Mouse (Mus musculus) adrenal gland, postnatal 4 days (tissue): Measurements from ENCODE around the gene Tbc1d4. TPM values are rescaled to one million over a fixed set of nuclear protein-coding genes. Genes with fewer than 3 reads are reported as not detected.

Experiments used
- DNase-seq, 2 experiments: peaks; one replicate each; pipeline ENCODE4 v3.0.0; 2021 to 2022; ENCODE audit warnings: low spot score in 2 of 2, mixed read lengths in 2 of 2
- total RNA-seq, 2 experiments: library from RNA; stranded (reverse); gene quantifications; 2 replicates each; pipeline ENCODE4 v1.2.3; 2021

The Tbc1d4 gene
- total RNA-seq, 2 experiments from 2014 or later, result 63.4 to 65.0 TPM

DNA sequence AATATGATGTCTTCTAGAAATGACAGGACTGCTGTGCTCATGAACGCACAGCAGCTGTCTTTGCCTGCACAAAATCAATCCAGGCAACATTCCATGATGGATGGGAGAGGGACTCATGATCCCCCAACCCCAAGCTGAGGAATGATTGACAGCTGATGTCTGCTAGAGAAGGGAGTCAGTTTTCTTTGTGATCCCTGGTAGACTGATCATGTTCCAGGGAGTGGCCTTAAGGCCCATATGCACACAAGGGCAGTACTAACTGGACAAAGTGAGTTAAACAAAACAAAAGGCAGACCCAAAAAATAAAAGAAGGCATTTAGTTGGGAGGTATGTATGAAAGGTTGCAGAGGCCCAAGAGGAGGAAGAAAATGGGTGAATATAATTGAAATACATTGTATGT is 71.6 kb downstream of the Tbc1d4 start:
- DNase-seq, result no peak

DNA sequence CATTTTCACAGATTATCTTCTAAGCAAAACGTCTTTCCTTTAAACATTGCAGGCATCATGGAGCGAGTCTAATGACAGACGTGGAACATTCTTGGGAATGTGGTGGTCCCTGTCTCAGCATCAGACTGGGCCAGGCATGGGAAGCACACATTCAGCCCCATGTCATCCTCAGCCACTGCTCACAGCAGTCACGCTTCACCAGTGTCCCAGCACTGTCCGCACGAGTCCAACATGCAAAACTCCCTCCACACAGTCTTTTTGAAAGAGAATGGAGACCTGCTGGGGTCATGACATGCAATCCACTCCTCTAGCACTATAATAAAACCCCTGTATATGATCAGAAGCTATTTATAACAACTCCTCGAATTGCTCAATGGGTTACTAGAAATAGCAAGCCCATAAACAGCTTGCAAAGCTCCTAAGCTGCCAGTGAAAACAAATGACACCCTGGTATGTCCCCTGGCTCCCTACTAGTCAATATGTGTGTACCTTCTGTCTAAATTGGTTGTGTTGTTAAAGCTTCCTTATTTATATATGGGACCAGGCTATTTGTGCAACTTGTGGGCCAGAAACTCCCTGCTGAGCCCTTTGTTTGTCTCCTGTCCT is 76.8 kb downstream of the Tbc1d4 start:
- no peak for DNase-seq

DNA sequence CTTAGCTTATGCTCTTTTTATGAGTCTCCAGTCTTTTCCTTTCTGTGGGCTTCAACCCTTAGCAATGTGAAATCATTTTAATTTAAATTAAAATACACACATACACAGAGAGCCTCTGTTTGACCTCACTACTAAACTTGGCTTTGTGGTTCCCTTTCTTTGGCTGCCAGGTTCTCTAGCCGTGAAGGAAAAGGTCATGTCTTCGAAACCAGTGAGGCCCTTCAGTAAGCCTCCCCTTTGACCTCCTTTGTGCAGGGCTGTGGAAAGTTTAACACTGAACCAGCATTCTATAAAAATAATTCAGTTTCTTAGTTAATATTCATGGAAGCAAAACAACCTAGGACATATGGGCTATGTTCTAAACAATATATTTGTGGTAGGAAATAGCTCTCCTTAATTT is 78.5 kb downstream of the Tbc1d4 start:
- no peak for DNase-seq

DNA sequence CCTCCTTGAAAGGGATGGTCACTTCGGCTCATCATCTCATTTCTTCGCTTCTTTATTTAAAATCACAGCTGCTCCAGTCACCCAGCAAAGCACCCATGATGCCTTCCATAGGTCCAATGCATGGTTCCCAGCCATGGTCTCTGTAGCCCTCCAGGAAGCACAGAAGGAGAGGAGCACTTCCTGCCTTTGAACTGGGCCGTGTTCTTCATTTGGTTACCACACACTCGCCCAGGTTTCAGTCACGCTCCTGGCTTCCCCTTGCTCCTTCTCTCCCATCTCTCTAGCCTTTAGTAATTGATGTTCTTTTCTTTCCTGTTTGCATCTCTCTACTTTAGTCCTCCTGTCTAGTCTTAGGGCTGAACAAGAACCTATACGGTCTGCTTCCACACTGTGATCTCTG is 79.8 kb downstream of the Tbc1d4 start:
- no peak for DNase-seq

DNA sequence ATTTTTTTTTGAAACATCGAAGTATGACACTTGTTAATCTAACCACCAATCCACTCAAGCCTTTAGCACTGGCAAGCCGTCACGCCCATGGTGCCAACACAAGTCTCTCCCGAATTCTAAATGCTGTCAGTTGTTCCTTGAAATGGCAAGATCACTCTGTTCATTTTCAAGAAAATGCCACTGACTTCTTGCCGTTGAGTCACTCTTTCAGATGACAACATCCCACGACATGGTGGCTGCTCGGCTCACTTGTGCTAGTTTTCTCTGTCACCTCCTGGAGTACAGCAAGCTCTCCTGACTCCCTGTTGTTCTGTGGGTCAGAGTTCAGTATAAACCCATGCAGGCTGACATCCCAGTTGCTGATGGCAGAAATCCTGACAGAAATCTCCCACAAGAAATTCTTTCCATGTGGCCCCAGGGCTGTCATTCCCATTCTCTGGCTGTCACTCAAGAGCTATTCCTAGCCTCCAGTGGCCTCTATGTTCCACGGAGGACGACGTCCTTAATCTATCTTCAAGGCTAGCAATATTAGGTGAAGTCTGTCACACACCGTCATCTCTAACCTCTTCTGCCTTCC is 81.5 kb downstream of the Tbc1d4 start:
- DNase-seq, result no peak

DNA sequence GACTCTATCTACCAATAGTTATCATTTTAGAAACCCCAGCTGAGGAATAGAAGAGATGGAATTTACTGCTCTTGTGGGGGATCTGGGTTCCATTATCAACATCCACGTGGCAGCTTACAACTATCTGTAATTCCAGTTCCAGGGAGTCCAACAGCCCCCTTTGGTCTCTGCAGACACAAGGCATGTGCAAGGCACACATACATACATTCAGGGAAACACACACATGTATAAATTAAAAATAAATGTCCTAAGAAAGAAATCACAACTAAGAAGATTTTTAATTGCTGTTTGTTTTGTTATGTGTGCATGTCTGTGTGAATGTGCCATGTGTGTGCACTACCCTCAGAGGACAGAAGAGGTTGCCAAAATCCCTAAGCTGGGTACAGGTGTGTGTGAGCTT is 82.5 kb downstream of the Tbc1d4 start:
- DNase-seq, result no peak

DNA sequence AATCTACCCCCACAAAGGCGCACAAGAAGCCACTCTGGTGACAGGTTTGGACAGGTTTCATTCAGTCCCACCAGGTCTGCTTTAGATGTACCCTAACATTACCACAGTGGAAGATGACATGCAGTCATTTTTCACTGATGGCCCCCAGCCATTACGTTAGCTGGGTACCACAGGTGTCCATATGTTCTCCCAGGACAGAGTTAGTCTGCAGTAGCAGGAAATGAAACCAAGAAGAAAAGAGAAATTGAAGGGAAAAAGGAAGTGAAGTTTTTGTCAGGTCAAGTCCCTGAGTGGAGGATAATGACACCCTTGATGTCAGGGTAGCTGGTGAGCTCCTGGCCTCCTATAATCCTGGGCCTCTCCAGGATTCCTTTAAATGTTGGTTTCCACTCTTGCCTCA is 89.0 kb downstream of the Tbc1d4 start:
- no peak for DNase-seq

DNA sequence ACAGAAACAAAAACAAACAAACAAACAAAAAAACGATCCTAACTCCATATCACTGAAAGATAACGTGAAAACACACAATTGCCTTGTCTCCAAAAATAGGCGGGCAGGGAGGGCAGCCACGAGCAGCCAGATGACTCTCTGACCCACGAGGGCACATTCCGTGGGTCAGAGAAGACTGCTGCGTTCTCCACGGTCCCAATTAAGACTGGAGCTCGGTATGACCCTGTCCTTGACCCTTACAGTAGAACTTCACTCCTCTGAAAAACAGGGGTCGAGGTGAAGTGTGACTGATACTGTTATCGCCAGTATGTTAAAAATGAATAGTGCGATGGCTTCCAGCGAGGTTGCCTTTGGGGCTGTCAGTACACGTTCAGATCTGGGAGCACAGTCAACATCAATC is 90.7 kb downstream of the Tbc1d4 start:
- DNase-seq, result no peak

DNA sequence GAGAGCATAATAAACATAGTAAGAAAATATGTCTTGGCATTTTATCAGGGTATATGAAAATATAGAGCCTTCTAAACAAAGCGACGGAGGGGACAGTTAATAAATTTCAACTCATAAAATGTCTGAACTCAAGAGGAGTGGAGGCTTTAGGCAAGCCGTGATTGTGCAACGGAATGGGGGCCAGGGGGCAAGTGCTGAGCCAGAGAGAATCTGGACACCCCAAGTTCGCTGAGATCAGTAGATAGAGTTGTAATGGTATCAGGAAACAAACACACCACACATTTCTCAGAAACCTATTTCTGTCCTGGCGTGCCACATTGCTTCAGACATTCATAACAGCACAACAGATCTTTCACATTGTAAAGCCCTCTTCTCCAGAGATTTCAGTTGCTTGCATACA is 91.2 kb downstream of the Tbc1d4 start:
- DNase-seq, result no peak

DNA sequence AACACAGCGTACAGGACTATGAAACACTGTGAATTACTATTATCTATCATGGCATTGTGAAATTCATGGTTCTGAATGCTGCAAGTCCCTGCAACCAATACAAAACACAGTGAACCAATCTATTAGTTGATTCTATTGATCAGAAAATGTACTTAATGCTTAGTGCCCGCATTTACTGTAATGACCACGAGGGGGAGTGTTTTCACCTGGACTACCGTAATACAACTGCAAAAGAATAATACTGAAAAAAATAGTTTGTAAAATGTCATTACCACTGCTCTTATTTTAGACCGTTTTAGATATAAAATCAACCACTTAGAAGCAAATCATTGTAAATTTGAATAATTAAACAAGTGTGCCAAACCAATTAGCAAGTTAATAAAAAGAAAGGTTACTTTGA is 91.7 kb downstream of the Tbc1d4 start:
- no peak for DNase-seq

DNA sequence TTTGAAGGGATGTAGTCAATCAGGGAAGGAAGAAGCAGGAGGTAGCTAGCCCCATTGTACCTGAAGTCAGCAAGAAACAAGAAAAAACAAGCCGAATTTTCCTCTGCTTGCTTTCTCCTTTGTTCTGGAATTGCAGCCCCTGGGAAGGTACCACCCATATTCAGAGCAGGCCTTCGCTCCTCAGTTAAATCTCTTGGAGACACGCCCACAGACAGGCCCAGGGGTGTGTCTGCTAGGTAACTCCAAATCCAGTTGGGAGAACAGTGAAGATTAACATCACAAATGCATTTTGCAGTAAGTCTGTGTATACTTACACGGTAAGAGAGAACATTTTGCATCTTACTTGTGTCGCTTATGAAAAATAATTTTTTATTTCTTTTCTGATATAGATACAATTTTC is 92.1 kb downstream of the Tbc1d4 start:
- no peak for DNase-seq

DNA sequence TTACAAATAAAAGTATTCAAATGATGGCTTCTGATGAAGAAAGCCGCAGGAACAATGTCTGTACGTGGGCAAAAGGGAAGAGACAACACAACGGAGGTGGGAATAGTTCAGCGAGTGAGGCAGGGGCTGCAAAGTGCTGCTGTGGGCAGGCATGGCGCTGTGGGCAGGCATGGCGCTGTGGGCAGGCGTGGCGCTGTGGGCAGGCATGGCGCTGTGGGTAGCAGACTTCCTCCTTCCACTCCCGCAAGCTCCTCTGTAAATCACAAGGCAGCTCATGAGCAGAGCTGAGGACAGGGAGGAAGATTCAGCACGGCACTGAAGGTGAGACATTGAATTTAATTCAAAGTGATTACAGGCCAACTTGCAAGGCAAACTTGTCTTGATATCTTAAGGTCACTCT is 93.0 kb downstream of the Tbc1d4 start:
- no peak for DNase-seq

DNA sequence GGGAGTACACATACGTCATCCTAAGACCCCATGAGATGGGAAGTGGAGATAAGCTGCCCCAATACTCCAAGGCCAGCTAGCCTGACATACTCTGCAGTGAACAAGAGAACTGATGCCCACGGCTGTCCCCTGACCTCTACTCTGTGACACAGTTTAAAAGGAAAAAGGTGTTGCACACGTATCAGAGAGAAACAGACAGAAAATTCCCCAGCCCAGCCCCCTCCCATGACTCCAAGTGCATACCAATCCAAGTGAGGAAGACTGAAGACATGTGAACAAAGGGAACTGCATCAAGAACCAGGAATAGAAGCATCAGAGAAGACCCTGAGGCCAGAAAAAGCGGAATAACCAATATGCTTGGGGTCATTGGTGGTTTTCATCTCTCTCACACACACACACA is 93.7 kb downstream of the Tbc1d4 start:
- DNase-seq, result no peak

DNA sequence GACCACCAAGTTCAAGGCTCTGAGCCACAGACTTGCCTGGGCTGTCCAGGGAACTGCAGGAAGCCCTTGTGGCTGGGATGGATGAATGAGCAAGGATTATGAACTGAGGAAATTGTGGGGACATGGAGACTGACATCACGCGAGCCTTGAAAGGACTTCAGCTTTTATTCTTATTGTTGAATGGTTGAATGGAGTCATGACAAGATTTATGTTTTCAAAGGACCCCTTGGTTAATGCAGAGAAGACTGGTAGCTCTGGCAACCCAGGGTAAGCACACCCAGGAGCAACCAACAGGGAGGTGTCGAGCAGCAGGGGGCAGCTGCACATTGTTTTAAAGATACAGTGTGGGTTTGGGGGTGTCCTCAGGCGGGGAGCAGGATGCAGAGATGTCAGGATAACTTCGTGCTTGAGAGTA is 94.4 kb downstream of the Tbc1d4 start:
- DNase-seq, result no peak

DNA sequence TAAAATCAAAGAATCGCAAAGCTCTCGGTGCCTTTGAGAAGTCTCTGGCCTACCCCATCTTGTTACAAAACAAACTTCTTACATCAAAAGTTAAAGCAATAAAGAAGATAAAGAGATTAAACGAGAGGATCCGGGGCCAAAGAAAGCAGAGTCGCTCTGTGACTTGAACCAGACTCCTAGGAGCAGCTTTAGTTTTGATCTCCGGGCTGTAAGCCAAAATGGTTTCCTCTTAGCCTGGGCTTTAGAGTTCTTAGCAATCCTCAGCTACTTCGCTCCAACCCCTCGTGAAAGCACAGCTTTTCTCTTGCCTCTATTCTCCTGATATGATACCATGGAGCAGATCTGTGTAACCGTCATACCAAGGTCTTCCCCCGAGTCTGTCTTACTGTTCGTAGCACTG is 95.8 kb downstream of the Tbc1d4 start:
- DNase-seq, result no peak

DNA sequence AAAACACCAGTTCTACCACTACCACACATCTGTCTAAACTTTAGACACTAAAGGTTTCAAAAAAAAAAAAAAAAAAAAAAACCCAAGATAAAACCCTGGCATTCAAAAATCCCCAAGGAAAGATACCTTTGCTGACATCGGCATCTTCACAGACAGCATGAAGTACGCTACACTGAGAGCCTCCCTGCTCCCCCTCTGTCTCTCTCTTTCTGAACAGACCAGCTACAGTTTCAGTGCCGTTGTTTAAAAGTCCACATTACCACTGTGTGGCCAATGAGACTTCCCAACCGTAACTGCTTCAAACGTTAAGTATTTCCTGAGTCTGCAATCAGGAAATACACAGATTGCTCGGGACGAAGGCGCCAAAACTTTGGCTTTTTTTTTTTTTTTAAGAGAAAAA is 97.6 kb downstream of the Tbc1d4 start:
- DNase-seq, result no peak

DNA sequence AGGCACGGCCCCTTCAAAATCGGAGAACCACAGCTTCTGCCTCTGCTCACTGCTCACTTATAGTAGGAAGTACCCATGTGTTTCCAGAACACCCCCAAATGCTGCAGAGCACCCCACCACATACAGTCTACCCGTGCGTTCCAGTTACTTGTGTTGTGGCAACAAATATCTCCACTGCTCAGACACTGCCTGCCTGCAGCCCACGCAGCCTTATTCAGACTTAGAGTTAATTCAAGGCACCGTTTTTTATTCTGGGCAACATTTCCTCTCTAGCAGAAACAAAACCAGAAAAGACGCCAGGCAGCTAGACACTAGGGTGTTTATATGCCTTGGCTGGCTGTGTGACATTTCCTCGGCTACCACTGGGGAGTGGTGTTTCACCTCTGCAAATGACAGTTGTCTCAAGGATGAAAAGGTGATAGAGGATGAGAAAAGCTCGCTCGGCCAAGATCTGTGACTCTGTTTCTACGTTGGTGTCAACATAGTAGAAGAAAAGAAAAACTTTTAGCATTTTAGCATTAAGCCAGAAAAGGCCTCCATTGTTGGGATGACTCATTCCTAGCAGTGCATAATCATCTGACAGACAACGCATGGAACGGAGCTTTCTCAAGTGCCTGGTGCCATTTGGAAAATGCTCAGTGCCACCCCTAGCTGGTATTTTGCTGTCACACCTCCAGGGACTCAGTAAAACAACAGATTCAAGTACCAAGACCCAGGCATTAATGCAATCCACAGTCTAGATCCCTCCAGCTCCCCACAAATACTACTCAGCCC is 98.3 kb downstream of the Tbc1d4 start:
- DNase-seq, result no peak

DNA sequence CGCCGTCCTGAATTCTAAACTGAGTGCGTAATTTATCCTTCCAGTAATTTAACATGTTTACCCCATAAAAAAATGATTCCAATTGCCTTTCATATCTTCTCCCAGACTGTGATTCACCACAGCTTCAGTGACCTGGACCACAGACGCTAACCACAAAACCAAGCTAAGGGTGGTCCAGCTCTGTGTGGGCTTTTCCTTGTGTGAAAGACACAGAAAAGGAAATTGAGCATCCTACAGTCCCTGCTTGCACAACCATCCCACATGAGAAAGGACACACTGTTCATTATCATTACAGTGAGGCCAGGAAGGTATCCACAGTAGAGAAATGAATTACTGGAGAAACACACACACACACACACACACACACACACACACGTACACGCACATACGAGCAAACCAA is 99.2 kb downstream of the Tbc1d4 start:
- no peak for DNase-seq

DNA sequence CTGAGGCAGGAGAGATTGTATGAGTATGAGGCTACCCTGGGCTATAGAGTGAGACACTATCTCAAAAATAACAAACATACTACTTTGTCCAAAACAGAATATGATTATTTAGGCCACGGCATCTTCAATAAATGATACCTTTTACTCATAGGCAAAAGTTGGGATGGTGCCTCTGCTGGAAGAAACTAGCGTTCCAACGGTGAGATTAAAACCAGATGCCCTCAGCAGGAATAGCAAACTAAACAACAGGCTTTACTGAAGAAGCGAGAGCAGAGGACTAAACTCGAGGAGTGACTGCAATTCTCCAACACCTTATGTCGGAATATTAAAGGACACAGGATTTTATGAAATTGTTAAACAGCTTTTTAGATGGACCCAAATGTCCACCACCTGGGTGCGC is 101.0 kb downstream of the Tbc1d4 start:
- no peak for DNase-seq

DNA sequence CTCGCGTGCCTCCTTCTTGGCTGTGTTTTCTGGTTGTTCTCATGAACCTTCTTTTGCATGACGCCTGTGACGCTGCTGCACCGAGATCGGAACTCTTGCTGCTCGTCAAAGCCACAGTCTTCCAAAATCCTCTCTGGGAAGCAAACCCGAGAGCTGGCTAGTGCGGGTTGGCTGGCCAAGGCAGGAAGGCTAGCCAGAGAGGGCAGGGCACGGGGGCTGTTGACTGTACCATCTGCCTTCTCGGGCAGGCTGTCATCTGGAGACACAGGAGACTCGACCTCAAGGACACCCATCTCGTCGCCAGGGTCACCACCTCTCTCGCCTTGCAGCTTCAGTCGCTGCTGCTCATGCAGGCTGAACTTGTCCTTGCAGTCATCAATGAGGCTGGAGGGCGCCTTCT is 101.8 kb downstream of the Tbc1d4 start:
- no peak for DNase-seq

DNA sequence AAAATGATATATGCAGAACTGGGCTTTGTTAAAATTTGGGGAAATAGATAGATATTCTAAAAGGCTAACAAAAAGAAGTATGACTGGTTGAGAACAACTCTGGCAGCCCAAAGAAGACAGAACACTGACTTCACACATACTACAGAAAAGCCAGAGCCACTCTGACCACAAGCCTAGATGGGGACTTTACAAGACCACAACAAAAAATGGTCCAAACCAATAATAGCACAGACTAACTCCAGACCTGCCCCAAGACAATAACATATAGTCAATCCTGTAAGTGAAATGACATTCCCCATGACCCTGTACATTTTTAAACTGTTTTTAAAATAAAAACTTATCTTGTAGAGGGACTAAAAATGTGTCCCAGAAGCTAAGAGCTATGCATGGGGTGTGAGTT is 103.2 kb downstream of the Tbc1d4 start:
- DNase-seq, result no peak

DNA sequence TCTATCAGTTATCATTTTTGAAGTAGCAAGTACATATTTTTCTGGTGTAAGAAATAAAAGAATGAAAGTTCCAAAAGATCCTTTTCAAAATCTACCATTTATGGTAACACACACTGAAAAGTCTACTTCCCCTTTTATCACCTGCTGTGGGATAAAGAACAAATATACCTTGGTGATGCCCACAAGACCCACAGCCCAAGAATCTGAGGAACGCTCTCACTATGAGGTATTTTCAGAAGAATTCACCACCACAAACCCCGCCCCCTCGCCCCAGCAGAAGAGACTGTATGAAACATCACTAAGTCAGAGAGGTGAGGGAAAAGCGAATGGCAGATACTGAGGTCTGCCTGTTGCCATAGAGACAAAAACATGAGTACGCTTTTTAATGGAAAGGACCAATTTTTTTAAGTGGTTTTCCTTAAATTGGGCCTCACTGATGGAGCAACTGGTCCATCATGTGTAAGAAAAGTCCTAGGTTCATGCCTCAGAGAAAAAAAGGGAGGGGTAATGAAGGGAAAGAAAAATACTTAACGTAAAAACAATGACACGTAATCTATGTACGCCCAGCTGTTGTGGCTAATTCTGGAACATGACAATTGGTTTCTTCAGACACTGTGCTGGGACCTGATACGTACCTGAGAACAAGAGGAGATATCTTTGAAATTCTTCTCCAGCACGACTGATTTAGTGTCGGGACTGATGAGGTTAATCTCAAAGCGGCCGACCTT is 104.4 kb downstream of the Tbc1d4 start:
- no peak for DNase-seq
